Mouse (Mus musculus) CH12.LX (cell line): ENCODE measurements around the gene Nrg3.

Source experiments
- BHLHE40 ChIP-seq: IDR thresholded peaks from 2 replicates; pipeline ENCODE4 v1.6.1; 2011; ENCODE audit warnings: mild to moderate bottlenecking, low read depth, low read length, improper control_type of control experiment
- CTCF ChIP-seq, 2 experiments: IDR thresholded peaks in 1 of 2; conservative IDR thresholded peaks in 1 of 2; 2 replicates each; pipeline ENCODE4 v1.5.1; 2011 to 2012; ENCODE audit warnings: low read depth in 2 of 2, low read length in 2 of 2, improper control_type of control experiment in 1 of 2, inconsistent platforms in 1 of 2, mild to moderate bottlenecking in 1 of 2, moderate library complexity in 1 of 2
- E2F4 ChIP-seq: IDR thresholded peaks from 2 replicates; pipeline ENCODE4 v1.6.1; 2011; ENCODE audit warnings: low read depth, low read length, improper control_type of control experiment; ENCODE audit not compliant: insufficient replicate concordance
- MAFK ChIP-seq: IDR thresholded peaks from 2 replicates; pipeline ENCODE4 v1.6.1; 2011; ENCODE audit warnings: low read length, improper control_type of control experiment; ENCODE audit not compliant: insufficient replicate concordance
- MAX ChIP-seq: IDR thresholded peaks from 2 replicates; pipeline ENCODE4 v1.6.1; 2011; ENCODE audit warnings: low read length, improper control_type of control experiment
- NELFE ChIP-seq: IDR thresholded peaks from 2 replicates; pipeline ENCODE4 v1.6.1; 2011; ENCODE audit warnings: low read depth, low read length, improper control_type of control experiment
- POLR2A ChIP-seq: IDR thresholded peaks from 2 replicates; pipeline ENCODE4 v1.6.1; 2011; ENCODE audit warnings: low read depth, mild to moderate bottlenecking, improper control_type of control experiment, low read length
- RAD21 ChIP-seq: IDR thresholded peaks from 2 replicates; pipeline ENCODE4 v1.6.1; 2011; ENCODE audit warnings: low read depth, mild to moderate bottlenecking, low read length, improper control_type of control experiment, moderate library complexity
- SIN3A ChIP-seq: IDR thresholded peaks from 2 replicates; pipeline ENCODE4 v1.6.1; 2012; ENCODE audit warnings: low read length, improper control_type of control experiment, inconsistent platforms
- TBP ChIP-seq: conservative IDR thresholded peaks from 2 replicates; pipeline ENCODE4 v1.6.1; 2011; ENCODE audit warnings: low read depth, low read length, improper control_type of control experiment
- TCF12 ChIP-seq: IDR thresholded peaks from 2 replicates; pipeline ENCODE4 v1.6.1; 2014; ENCODE audit warnings: low read depth, mild to moderate bottlenecking, inconsistent platforms, low read length, improper control_type of control experiment
- ZC3H11A ChIP-seq: IDR thresholded peaks from 2 replicates; pipeline ENCODE4 v1.6.1; 2012; ENCODE audit warnings: low read depth, mild to moderate bottlenecking, inconsistent platforms, low read length, improper control_type of control experiment
- ZNF384 ChIP-seq: IDR thresholded peaks from 2 replicates; pipeline ENCODE4 v1.6.1; 2012; ENCODE audit warnings: low read depth, low read length, improper control_type of control experiment, inconsistent platforms

DNA sequence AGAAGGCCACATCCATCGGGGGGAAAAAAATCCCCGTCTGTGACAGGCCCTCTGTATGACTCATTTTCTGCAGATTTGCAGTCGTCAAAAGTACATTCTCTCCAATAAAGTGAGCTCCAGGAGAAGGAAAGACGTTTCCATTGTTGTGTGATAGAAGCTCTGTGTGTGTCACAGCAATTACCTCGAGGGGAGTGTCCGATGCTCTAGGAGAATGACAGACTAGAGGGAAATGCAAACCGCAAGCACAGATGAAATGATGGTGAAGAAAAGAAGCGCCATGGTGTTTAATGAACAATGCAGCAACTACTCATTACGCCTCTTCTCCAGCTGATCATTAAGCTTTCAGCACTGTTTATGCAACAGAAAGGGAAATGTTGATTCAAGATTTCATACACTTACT, 59.6 kb downstream of the Nrg3 start:
- TF ChIP-seq CTCF (conservative IDR thresholded peaks at IDR 0.05 in 1 of 2, IDR thresholded peaks at IDR 0.05 in 1 of 2; ENCODE audit: low read depth in 2 of 2, low read length in 2 of 2) (no peak), RAD21 (no peak), TCF12 (no peak), E2F4 (no peak), ZNF384 (no peak), NELFE (no peak), SIN3A (no peak), TBP (no peak), POLR2A (no peak), MAFK (no peak), ZC3H11A (no peak), BHLHE40 (no peak), MAX (no peak)
